Mouse (Mus musculus): Measurements from ENCODE around the gene Ptpn14.

Gene Ptpn14

GRCm38 (mm10) chr1:189899526-189899925, 171.5 kb downstream of the Ptpn14 start:
- no peak for DNase-seq (ENCODE audit: low spot score in 2 of 2)

DNA sequence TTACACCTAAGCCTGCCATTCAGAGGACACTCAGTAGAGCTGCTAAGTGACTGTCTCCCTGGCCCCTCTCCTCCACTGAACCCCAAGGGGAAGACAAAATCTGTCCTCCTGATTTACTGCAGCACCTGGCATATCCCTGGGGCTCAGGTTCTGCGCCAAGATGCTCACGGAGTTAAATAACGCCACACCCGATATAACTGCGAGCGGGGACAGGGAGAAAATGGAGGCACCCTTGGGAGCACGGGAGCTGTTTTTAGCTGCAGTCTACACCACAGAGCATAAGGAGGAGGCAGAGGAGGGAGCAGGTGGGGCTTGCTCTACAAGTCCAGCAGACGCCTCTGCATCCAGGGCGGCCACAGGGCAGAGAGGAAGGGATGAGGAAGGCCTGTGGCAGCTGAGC, 174.3 kb downstream of the Ptpn14 start:
- DNase-seq (ENCODE audit: low spot score in 2 of 2): no peak

- no peak for DNase-seq (ENCODE audit: low spot score in 2 of 2)
Measured at GRCm38 (mm10) chr1:189903169-189903568, 175.1 kb downstream of the Ptpn14 start.

DNA sequence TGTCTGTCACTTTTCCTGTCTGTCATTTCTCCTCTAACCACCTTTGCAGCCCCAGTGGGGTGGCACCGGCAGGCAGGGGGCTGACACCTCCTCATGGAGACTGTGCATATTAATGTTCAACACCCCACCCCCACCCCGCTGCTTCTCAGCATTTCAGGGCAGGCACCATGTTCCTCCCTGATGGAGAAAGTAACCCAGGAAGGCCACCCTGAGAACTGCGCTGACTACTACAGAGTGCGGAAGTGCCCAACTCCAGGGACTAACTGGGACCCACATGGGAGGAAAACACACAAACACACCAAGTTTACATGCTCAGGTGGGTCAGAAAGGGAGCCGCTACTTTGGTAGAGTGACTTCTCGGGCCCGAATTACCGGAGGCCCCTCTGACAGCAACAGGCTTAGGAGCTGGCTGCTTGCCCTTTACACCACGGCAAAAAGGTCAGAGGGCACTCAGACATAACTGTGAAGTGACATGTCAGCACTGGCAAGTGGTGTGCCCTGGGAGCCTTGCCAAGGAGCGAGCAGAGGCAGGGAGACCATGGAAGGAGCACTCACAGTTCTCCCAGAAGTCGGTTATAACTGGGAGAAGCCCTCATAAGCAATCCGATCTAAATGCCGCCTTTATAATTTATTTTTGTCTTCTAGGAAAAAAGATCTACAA, 182.7 kb downstream of the Ptpn14 start:
- DNase-seq (ENCODE audit: low spot score in 2 of 2): peak in 1 of 2 experiments; percentile 64

GRCm38 (mm10) chr1:189913093-189913760, 185.2 kb downstream of the Ptpn14 start:
- no peak for DNase-seq (ENCODE audit: low spot score in 2 of 2)

- no peak for DNase-seq (ENCODE audit: low spot score in 2 of 2)
Measured at GRCm38 (mm10) chr1:189916422-189917125, 188.5 kb downstream of the Ptpn14 start.

- DNase-seq (ENCODE audit: low spot score in 2 of 2): no peak
Measured at GRCm38 (mm10) chr1:189917126-189917500, 189.0 kb downstream of the Ptpn14 start.

DNA sequence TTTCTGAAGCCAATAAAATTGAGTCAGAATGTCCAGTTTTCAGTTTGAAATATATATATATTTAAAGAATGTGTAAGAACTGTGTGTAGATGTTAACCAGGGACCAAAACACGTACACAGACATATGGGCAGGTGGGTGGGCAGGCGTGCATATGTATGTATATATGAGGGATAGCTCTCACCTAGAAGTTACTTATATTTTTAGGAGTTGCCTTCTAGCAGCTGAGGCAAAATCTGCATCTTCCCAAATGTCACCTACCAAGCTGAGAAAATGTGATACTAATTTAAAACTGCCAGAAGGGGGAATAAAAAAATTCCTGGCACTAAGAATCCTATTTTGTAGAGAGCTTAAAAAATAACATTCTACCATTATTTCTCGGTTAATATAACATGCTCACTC, 191.7 kb downstream of the Ptpn14 start:
- DNase-seq (ENCODE audit: low spot score in 2 of 2): no peak

DNA sequence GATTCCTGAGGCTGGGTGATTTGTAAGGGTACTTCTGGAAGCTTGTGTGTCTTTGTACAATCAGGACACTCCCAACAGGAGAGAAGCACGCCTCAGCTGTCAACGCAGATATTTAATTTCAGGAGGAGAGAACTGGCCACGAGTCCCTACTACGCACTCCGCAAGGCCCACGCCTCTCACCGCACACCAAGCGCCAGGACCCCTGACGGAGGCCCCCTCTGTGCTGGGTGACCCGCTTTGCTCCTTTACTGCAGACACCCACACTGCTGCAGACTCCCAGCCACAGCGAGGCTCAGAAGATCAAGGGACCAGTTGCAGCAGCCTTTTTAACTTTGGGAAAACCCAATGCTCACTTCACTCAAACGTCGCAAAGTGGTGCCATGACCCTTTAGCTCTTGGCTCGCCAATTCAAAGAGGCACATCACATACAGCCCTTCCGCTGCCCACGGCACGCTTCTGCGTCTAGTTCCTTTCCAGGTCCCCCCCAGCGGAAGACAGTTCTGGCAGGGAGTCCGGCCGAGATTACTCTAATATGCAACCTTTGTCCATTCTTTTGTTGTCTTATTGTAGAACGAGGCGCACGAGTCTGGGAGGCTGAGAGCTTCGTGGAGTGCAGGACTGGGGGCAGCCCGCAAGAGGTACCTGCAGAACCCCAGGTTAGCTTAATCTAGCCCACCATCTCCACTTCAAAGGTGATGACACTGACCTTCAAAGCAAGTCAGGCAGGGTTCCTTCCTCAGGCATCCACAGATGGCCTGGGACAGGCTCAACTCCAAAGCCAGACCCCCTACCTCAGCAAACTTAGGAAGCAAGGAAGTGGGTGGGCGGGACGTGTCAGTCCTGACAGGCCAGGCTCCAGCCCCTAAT, 192.9 kb downstream of the Ptpn14 start:
- DNase-seq (ENCODE audit: low spot score in 2 of 2): no peak

DNA sequence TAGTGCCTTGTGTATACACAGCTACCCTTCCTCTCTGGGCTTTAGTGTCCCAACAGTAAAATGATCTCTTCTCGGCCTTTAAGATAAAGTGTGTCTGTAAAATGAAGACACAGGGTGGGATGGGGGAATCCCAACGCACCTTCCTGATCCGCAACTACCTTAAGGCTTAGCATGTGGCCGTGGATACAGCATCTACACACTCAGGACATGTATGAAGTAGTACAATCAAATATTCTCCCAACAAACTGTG, 193.4 kb downstream of the Ptpn14 start:
- DNase-seq (ENCODE audit: low spot score in 2 of 2): no peak

- peak; percentile 70 to 73 for DNase-seq (ENCODE audit: low spot score in 2 of 2)
Measured at GRCm38 (mm10) chr1:189921818-189922592, 193.9 kb downstream of the Ptpn14 start, which contains the start of gene Smyd2. TSS of gene Smyd2 (minus strand) at chr1:189922363.

GRCm38 (mm10) chr1:189922721-189923120, 194.7 kb downstream of the Ptpn14 start:
- peak in 1 of 2 experiments; percentile 41 for DNase-seq (ENCODE audit: low spot score in 2 of 2)

- DNase-seq (ENCODE audit: low spot score in 2 of 2): no peak
Measured at GRCm38 (mm10) chr1:189923157-189923556, 195.1 kb downstream of the Ptpn14 start.

DNA sequence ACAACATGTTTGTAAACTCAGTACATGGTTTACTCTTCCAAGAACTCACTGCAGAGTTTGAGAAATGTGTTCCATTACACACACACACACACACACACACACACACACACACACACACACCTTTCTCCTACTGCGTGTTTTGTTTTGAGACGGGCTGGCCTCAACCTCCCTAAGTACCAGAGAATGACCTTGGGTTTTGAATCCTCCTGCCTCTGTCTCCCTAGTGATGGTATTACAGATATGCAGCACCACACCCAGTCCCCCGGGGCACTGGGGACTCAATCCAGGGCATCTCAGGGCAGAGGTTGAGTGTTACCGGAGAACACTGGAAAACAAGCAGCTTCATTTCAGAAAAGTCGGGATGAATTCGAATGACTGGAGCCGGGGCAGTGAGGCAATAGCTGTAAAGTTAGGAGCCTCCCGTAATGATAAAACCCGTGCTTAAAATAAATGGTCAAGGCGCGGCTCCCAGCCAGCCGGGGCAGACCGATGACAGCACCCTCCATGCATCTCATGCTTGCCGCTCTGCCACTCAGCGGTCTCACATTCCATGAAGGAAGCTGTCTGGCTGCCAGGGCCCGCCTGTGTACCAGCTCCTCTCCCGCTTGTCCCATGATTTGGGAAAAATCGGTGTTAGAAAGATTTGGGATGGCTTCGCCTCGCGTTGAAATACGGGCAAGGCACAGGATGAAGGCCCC, 196.0 kb downstream of the Ptpn14 start:
- DNase-seq (ENCODE audit: low spot score in 2 of 2): peak; percentile 60 to 78

DNA sequence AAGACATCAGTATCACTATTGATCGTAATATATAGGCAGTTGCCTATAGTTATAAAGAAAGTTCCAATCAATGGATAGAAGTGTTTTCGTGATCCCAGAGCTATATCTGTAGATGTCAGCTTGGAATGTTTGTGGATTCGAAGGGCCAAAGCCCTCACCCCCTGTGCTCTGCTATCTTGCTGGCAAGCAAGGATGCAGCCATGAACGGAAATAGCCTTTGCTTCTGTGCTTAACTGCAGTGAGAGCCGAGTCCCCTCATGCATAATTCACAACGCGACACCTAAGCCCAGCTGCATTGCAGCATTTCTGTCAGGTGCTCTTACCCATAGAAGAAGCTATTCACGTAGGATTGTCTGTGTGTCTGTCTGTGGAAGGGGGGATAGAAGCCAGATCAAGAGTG, 198.2 kb downstream of the Ptpn14 start:
- no peak for DNase-seq (ENCODE audit: low spot score in 2 of 2)
